Comparison of ENCODE assay signal across 16 mouse cellular contexts in genomic region chr1:185493439-185494034, GRCm38 (mm10). TPM values are rescaled to one million over a fixed set of nuclear protein-coding genes. Genes with fewer than 3 reads are reported as not detected.
A peak's percentile ranks its signal among the peaks of the same experiment; 100 is the strongest.
DNase-seq lines count a peak whose midpoint lies in the region; ATAC-seq lines count a peak whose summit lies in the region.
"Had no signal": no experiment of that assay in that cellular context is flagged by ENCODE, and none has a peak within 500 bp of the region (broad histone marks: within the 10 kb centered on the region; RNA-seq: fewer than 3 reads in every experiment).

No protein-coding gene starts in this region.

- peaks cover 42% of the 10 kb centered on the region for H3K4me1 ChIP-seq in neural tube, embryonic 13.5 days (replicated peaks)
- H3K4me1 ChIP-seq in neural tube, embryonic 15.5 days: peaks cover 10% of the 10 kb centered on the region; the same call in 1 of the 2 replicates

- 19% methylated on average over 4 of the region's 4 CpGs for WGBS in neural tube, embryonic 13.5 days
- WGBS in neural tube, embryonic 15.5 days: 26% methylated on average over 4 of the region's 4 CpGs

- H3K27ac ChIP-seq in neural tube, embryonic 13.5 days (replicated peaks): peak overlapping the region; percentile 77
- H3K27ac ChIP-seq in neural tube, embryonic 15.5 days (replicated peaks): peak overlapping the region; percentile 65
- H3K27ac ChIP-seq: gastrocnemius, adult 2 months; kidney, embryonic 15.5 days; limb, embryonic 10.5 days had no signal

- H3K4me2 ChIP-seq in neural tube, embryonic 13.5 days: no peak overlapping the region
- H3K4me2 ChIP-seq in neural tube, embryonic 15.5 days: no peak overlapping the region
- H3K4me2 ChIP-seq: heart, embryonic 11.5 days; kidney, embryonic 15.5 days had no signal

- no peaks in the 10 kb centered on the region for H3K27me3 ChIP-seq in neural tube, embryonic 13.5 days
- H3K27me3 ChIP-seq in neural tube, embryonic 15.5 days (replicated peaks): no peaks in the 10 kb centered on the region
- H3K27me3 ChIP-seq: kidney, embryonic 15.5 days had no signal

- no peaks in the 10 kb centered on the region for H3K36me3 ChIP-seq in neural tube, embryonic 13.5 days
- H3K36me3 ChIP-seq in neural tube, embryonic 15.5 days: no peaks in the 10 kb centered on the region
- H3K36me3 ChIP-seq: kidney, embryonic 15.5 days; limb, embryonic 10.5 days had no signal

- DNase-seq in cerebellum, adult 9-11 months: peak; percentile 22
- no peak for DNase-seq in neural tube, embryonic 10.5 days (ENCODE audit: extremely low spot score, low spot score)
- peak; percentile 34 to 61 for DNase-seq in layer of hippocampus, adult 8-10 months (ENCODE audit: low spot score in 2 of 2)
- DNase-seq in kidney, postnatal 36 days: no peak
- DNase-seq in thymus, postnatal 25 days: no peak
- DNase-seq: cerebellum, postnatal 25 days; gastrocnemius, adult 2 months; lung, adult 18-20 months; spleen, adult 18-20 months had no signal

- no peak for ATAC-seq in cerebellum, adult (ENCODE audit: insufficient number of reproducible peaks, low FRiP score, low TSS enrichment)
- ATAC-seq in neural tube, embryonic 13.5 days (ENCODE audit: low read depth): peak; percentile 86
- ATAC-seq in neural tube, embryonic 15.5 days (ENCODE audit: low FRiP score): peak; percentile 86

- H3K9ac ChIP-seq in neural tube, embryonic 13.5 days: no peak overlapping the region
- no peak overlapping the region for H3K9ac ChIP-seq in neural tube, embryonic 15.5 days (replicated peaks)
- H3K9ac ChIP-seq: kidney, embryonic 15.5 days had no signal

- H3K9me3 ChIP-seq in neural tube, embryonic 13.5 days: no peaks in the 10 kb centered on the region
- H3K9me3 ChIP-seq in neural tube, embryonic 15.5 days (replicated peaks): no peaks in the 10 kb centered on the region
- H3K9me3 ChIP-seq: kidney, embryonic 15.5 days; limb, embryonic 10.5 days had no signal

- no peak overlapping the region for H3K4me3 ChIP-seq in neural tube, embryonic 13.5 days
- H3K4me3 ChIP-seq in neural tube, embryonic 15.5 days (replicated peaks): no peak overlapping the region
- H3K4me3 ChIP-seq: gastrocnemius, adult 2 months; kidney, embryonic 15.5 days; limb, embryonic 10.5 days had no signal

RNA-seq across cellular contexts. Expression of gene Slc30a10, which starts 38.9 kb away (rescaled TPM):
- polyA plus RNA-seq in neural tube, embryonic 13.5 days (2015; fragmentation: Nextera tagmentation; extraction: Ambion mirVana): 2.7 and 2.9 TPM in 2 replicates
- total RNA-seq in layer of hippocampus, adult 8-10 months (2022): 1 to 10 TPM; 6.8 to 9.3 (median 9.0) TPM
- 5.6 and 5.8 TPM in 2 replicates for polyA plus RNA-seq in neural tube, embryonic 15.5 days (2015; fragmentation: Nextera tagmentation; extraction: Ambion mirVana)
- total RNA-seq: gastrocnemius, adult 2 months; hematopoietic stem cell, adult 5-6 weeks had no signal

Comparison
In these comparisons a context has a peak if more than half of its experiments do, and no peak if none do; other contexts are left out.
1. DNase-seq: peak in cerebellum, adult 9-11 months (single experiment) and layer of hippocampus, adult 8-10 months (2 of 2); none in neural tube, embryonic 10.5 days (single experiment), kidney, postnatal 36 days (0 of 2) and thymus, postnatal 25 days (single experiment).